Mouse (Mus musculus) CD4-positive naive resting alpha-beta T cell, adult 76 days (primary cell): ENCODE results near the gene Rtp4. TPM values are rescaled to one million over a fixed set of nuclear protein-coding genes. Genes with fewer than 3 reads are reported as not detected.

Experiments
- total RNA-seq: library from RNA; stranded (reverse); gene quantifications from one replicate; pipeline ENCODE4 v1.2.4, GENCODE M21; 2023

The Rtp4 gene
- total RNA-seq: 23.0 TPM

DNA sequence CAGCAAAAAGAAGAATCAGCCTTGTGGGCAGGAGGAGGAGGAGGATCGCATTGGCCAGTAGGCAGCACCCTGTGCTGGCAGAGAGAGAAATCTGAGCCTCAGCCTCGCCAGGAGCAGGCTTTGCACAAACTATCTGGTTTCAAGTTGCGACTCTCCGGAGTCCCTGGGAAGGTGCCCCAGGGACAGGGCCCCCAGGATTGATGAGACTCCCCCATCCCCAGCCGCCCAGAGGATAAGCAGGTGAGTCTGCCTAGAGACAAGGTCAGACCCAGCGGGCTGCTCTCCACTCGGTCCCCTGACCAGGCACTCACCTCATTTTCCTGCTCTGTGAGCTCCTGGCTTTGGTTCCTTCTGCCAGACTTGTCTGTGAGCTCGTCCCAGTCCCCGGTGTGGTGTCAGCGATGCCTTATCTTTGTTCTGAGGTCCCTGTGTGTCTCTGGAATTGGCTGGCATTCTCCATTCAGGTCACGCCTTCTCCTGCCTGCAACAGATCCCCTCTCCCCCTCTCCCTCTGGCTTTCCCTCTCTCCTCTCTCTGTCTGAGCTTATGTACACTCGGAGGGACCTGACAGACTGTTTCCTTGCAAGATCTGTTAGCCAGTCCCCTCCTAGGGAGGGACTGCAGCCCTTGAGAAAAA, at the start of gene Rtp4, which contains the start of gene Masp1:
TSS of gene Rtp4 (plus strand) at position 57 of the 637 bp plus-strand sequence.
TSS of gene Masp1 (minus strand) at position 581 of the 637 bp plus-strand sequence.

Other genes with a start within 250 kb of the Rtp4 start
- not detected for gene Rtp1, start 91.2 kb upstream of the Rtp4 start, total RNA-seq
- gene Masp1, start 524 bp downstream of the Rtp4 start, total RNA-seq: not detected